Mouse (Mus musculus) spleen, adult 10 weeks (tissue): ENCODE measurements around the gene Grb7. TPM values are rescaled to one million over a fixed set of nuclear protein-coding genes. Genes with fewer than 3 reads are reported as not detected.

Experiments used
- polyA plus RNA-seq: library from polyadenylated mRNA; stranded (reverse); fragments of 350-450 nt; fragmentation: Illumina TruSeq; extraction: RNeasy Lipid Tissue Mini Kit (QIAGEN cat#74804); gene quantifications from one replicate; pipeline ENCODE4 v1.2.3, GENCODE M21; 2015; ENCODE audit warnings: low replicate concordance; ENCODE audit not compliant: insufficient read depth

The Grb7 gene
- 0.41 TPM for polyA plus RNA-seq

DNA sequence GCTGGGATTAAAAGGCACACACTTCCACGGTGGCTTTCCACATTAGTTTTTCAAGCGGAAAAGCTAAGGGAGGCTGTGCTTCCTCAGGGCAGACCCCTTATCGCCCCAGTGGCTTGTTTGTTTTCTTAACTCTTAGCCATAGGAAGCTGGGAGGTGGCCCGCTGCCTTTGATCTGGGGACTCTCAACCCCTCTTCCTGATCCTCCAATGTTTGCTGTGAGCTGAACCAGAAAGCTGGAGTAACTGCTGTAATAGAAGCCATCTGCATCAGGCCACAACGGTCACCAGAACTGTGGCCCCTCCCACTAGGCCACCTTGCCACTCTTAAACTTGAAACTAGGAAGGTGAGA, at the start of gene Grb7:
TSS of gene Grb7 (plus strand) at position 182 of the 349 bp plus-strand sequence.

DNA sequence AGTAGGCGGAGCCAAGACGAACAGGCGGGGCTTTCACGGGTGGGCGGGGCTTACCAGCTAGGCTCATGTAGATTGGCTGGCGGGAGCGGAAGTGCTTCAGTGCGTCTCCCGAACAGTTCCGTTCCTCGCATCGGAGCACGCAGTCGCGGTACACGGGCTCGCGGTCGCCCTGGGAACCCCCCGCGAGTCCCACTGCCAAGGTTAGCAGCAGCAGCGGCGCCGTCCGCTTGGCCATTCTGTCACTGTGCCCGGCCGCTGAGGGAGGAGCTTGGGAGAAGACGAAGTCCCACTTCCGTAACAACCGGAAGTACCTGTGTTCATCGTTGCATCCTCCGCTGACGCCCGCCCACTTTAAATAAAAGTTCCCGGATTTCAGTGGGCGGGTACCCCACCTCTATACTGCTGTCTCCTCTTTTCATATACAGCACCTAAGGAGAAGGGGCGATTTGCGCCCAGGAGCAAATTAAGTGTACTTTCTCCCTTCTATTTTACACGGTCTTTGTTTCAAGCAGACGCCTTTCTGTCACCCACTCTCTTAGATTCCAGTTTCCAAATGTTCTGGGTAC, 46.0 kb upstream of the Grb7 start, which contains the start of gene Pgap3:
TSS of gene Pgap3 (minus strand) at position 330 of the 566 bp plus-strand sequence.

DNA sequence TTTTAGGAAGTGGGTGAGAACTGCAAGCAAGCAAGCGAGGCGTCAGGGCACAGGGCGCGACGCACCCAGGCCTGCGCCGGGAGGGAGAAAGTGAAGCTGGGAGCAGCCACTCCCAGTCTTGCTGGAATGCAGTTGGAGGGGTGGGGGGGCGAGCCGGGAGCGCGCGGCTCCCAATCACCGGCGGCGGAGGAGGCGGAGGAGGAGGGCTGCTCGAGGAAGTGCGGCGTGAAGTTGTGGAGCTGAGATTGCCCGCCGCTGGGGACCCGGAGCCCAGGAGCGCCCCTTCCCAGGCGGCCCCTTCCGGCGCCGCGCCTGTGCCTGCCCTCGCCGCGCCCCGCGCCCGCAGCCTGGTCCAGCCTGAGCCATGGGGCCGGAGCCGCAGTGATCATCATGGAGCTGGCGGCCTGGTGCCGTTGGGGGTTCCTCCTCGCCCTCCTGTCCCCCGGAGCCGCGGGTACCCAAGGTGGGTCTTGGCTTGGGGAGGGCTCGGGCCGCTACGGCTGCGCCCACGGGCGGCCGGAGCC, 33.9 kb upstream of the Grb7 start, which contains the start of gene Erbb2:
TSS of gene Erbb2 (plus strand) at position 198 of the 524 bp plus-strand sequence.

DNA sequence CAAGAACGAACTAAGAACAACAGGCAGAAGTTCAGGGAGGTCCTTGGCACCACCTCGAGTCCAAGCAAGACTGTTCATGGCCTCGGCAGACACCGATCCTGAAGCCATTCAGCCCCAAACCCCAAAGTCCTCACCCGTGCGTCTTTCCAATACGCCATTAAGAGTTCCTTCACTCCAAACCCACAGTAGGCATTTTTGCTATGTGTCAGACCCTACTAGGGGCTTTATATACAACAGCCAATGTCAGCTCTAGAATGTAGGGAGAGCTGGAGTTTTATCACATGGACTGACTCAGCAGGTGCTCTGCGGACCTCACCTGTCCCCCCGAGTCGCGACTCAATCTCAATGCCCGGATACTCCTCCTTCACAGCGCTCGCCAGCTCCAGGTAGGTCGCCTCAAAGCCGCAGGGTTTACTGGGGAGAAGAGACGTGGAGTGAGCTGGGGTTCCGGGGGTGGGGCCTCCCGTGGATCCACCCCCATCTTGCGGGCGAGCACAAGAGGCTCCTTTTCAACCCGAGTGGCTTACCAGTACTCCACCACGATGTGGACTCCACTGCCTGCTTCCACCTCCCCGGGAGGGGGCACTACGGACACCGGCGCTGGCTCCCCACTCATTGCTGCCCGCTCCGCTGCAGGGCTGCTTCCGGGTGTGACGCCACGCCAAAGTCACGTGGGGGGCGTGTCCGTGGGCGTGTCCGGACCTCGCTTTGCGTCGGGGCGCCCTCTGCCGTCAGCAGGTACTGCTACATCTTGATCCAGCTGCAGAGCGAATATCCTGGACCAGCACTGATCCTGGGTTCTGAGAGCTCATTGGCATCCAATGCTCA, 7.6 kb upstream of the Grb7 start, which contains the start of gene Mien1:
TSS of gene Mien1 (minus strand) at position 661 of the 828 bp plus-strand sequence.

Other genes starting within 250 kb of the Grb7 start
- gene Cdk12, start 243.3 kb upstream of the Grb7 start, polyA plus RNA-seq, result 52.9 TPM
- not detected for gene Neurod2, start 116.7 kb upstream of the Grb7 start, polyA plus RNA-seq
- not detected for gene Ppp1r1b, start 98.0 kb upstream of the Grb7 start, polyA plus RNA-seq
- 23.7 TPM for gene Stard3, start 88.0 kb upstream of the Grb7 start, polyA plus RNA-seq
- gene Tcap, start 62.6 kb upstream of the Grb7 start, polyA plus RNA-seq, result not detected
- gene Pnmt, start 59.9 kb upstream of the Grb7 start, polyA plus RNA-seq, result not detected
- gene Pgap3, start 45.9 kb upstream of the Grb7 start, polyA plus RNA-seq, result 3.6 TPM
- 1.2 TPM for gene Erbb2, start 33.9 kb upstream of the Grb7 start, polyA plus RNA-seq
- gene Mien1, start 7.4 kb upstream of the Grb7 start, polyA plus RNA-seq, result 99.5 TPM
- 218 TPM for gene Ikzf3, start 99.6 kb downstream of the Grb7 start, polyA plus RNA-seq
- 6.1 TPM for gene Zpbp2, start 104.7 kb downstream of the Grb7 start, polyA plus RNA-seq
- 16.2 TPM for gene Ormdl3, start 141.0 kb downstream of the Grb7 start, polyA plus RNA-seq
- not detected for gene Lrrc3c, start 151.9 kb downstream of the Grb7 start, polyA plus RNA-seq
- 0.23 TPM for gene Gm12355, start 179.3 kb downstream of the Grb7 start, polyA plus RNA-seq
- not detected for gene Gsdma3, start 180.0 kb downstream of the Grb7 start, polyA plus RNA-seq
- not detected for gene Gsdma2, start 200.4 kb downstream of the Grb7 start, polyA plus RNA-seq
- not detected for gene Gsdma, start 218.0 kb downstream of the Grb7 start, polyA plus RNA-seq
- 32.9 TPM for gene Psmd3, start 236.2 kb downstream of the Grb7 start, polyA plus RNA-seq